Mouse (Mus musculus): ENCODE measurements around the gene Lmbrd1. TPM values are rescaled to one million over a fixed set of nuclear protein-coding genes. Genes with fewer than 3 reads are reported as not detected.

Gene Lmbrd1
- polyA plus RNA-seq, 1 experiment, result 26.6 TPM

GRCm38 (mm10) chr1:24716301-24716700, 37.9 kb downstream of the Lmbrd1 start:
- H3K27me3 ChIP-seq (ENCODE audit: control insufficient read depth, insufficient read depth, insufficient read length), result no peaks in the 10 kb centered on the region

GRCm38 (mm10) chr1:24719621-24720020, 41.2 kb downstream of the Lmbrd1 start:
- Histone ChIP-seq H3K27me3 (ENCODE audit: control insufficient read depth, insufficient read depth, insufficient read length) (no peaks in the 10 kb centered on the region), H3K4me3 (no peak overlapping the region), H3K4me2 (ENCODE audit: low read depth) (no peak overlapping the region), H3K36me3 (ENCODE audit: control insufficient read depth, insufficient read depth) (peaks cover 19% of the 10 kb centered on the region), H3K79me2 (ENCODE audit: control insufficient read depth, insufficient read depth) (no peaks in the 10 kb centered on the region), H3ac (ENCODE audit: control insufficient read depth, insufficient read length) (no peak overlapping the region)
- TF ChIP-seq CEBPB (IDR thresholded peaks at IDR 0.05; ENCODE audit: insufficient read depth, poor library complexity, severe bottlenecking) (no peak), TCF12 (IDR thresholded peaks at IDR 0.05; ENCODE audit: insufficient read depth, poor library complexity, severe bottlenecking) (no peak), E2F4 (IDR thresholded peaks at IDR 0.05; ENCODE audit: insufficient read depth) (no peak), SRF (IDR thresholded peaks at IDR 0.05; ENCODE audit: control insufficient read depth, insufficient read length, low read depth) (no peak), TCF3 (IDR thresholded peaks at IDR 0.05; ENCODE audit: insufficient read length, low read depth) (no peak), MAX (IDR thresholded peaks at IDR 0.05; ENCODE audit: low read depth) (no peak), POLR2AphosphoS2 (IDR thresholded peaks at IDR 0.05; ENCODE audit: insufficient read length, low read depth) (no peak), POLR2A (IDR thresholded peaks at IDR 0.05; ENCODE audit: insufficient read length, low read depth) (no peak), MYOG (IDR thresholded peaks at IDR 0.05; ENCODE audit: control insufficient read depth in 1 of 3, insufficient read depth in 1 of 3, insufficient read length in 2 of 3, low read depth in 2 of 3) (no peak), REST (IDR thresholded peaks at IDR 0.05; ENCODE audit: insufficient read depth, insufficient read length) (no peak), USF1 (IDR thresholded peaks at IDR 0.05; ENCODE audit: low read depth) (no peak), MYOD1 (IDR thresholded peaks at IDR 0.05; ENCODE audit: control insufficient read depth in 1 of 3, insufficient read length in 2 of 3, low read depth in 2 of 3) (no peak)

More at GRCm38 (mm10) chr1:24716301-24716700, 37.9 kb downstream of the Lmbrd1 start:
- no peak overlapping the region for H3K4me3 ChIP-seq
- H3K79me2 ChIP-seq (ENCODE audit: control insufficient read depth, insufficient read depth), result no peaks in the 10 kb centered on the region
- no peak for TF ChIP-seq POLR2A (IDR thresholded peaks at IDR 0.05; ENCODE audit: insufficient read length, low read depth)
- no peak for TF ChIP-seq MAX (IDR thresholded peaks at IDR 0.05; ENCODE audit: low read depth)
- TF ChIP-seq USF1 (IDR thresholded peaks at IDR 0.05; ENCODE audit: low read depth), result no peak
- no peak for TF ChIP-seq TCF12 (IDR thresholded peaks at IDR 0.05; ENCODE audit: insufficient read depth, poor library complexity, severe bottlenecking)
- TF ChIP-seq SRF (IDR thresholded peaks at IDR 0.05; ENCODE audit: control insufficient read depth, insufficient read length, low read depth), result no peak
- TF ChIP-seq REST (IDR thresholded peaks at IDR 0.05; ENCODE audit: insufficient read depth, insufficient read length), result no peak
- no peak for TF ChIP-seq MYOD1 (IDR thresholded peaks at IDR 0.05; ENCODE audit: control insufficient read depth in 1 of 3, insufficient read length in 2 of 3, low read depth in 2 of 3)
- no peak for TF ChIP-seq TCF3 (IDR thresholded peaks at IDR 0.05; ENCODE audit: insufficient read length, low read depth)
- no peak for TF ChIP-seq E2F4 (IDR thresholded peaks at IDR 0.05; ENCODE audit: insufficient read depth)
- TF ChIP-seq MYOG (IDR thresholded peaks at IDR 0.05; ENCODE audit: control insufficient read depth in 1 of 3, insufficient read depth in 1 of 3, insufficient read length in 2 of 3, low read depth in 2 of 3), result no peak
- H3K36me3 ChIP-seq (ENCODE audit: control insufficient read depth, insufficient read depth), result peaks cover 20% of the 10 kb centered on the region
- no peak overlapping the region for H3ac ChIP-seq (ENCODE audit: control insufficient read depth, insufficient read length)
- no peak overlapping the region for H3K4me2 ChIP-seq (ENCODE audit: low read depth)

DNA sequence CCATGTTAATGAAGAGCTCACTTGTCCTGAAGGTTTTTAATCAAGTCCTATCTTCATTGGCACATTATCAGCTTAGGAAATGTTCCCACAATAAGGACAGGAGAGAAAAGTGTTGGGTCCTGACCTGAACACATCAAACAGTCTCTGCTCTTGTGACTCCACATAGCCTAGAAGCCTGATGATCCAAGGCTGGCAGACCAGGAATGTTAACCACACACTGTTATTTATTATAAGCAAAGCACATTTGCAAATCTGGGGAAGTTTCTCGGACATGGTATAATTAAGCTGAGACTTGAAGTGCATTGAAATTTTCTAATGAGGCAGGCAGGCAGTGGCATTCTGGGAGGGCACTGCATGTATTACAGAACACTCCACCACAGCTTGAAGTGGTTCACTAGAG, 41.8 kb downstream of the Lmbrd1 start:
- H3K27me3 ChIP-seq (ENCODE audit: control insufficient read depth, insufficient read depth, insufficient read length), result no peaks in the 10 kb centered on the region
- peaks cover 13% of the 10 kb centered on the region for H3K36me3 ChIP-seq (ENCODE audit: control insufficient read depth, insufficient read depth)
- no peak for TF ChIP-seq POLR2A (IDR thresholded peaks at IDR 0.05; ENCODE audit: insufficient read length, low read depth)
- TF ChIP-seq CEBPB (IDR thresholded peaks at IDR 0.05; ENCODE audit: insufficient read depth, poor library complexity, severe bottlenecking), result no peak
- no peak for TF ChIP-seq MAX (IDR thresholded peaks at IDR 0.05; ENCODE audit: low read depth)
- no peak for TF ChIP-seq MYOG (IDR thresholded peaks at IDR 0.05; ENCODE audit: control insufficient read depth in 1 of 3, insufficient read depth in 1 of 3, insufficient read length in 2 of 3, low read depth in 2 of 3)
- no peak for TF ChIP-seq E2F4 (IDR thresholded peaks at IDR 0.05; ENCODE audit: insufficient read depth)
- no peak for TF ChIP-seq REST (IDR thresholded peaks at IDR 0.05; ENCODE audit: insufficient read depth, insufficient read length)
- H3K4me2 ChIP-seq (ENCODE audit: low read depth), result no peak overlapping the region
- H3K79me2 ChIP-seq (ENCODE audit: control insufficient read depth, insufficient read depth), result no peaks in the 10 kb centered on the region
- no peak overlapping the region for H3ac ChIP-seq (ENCODE audit: control insufficient read depth, insufficient read length)
- H3K4me3 ChIP-seq, result no peak overlapping the region

GRCm38 (mm10) chr1:24729784-24730183, 51.4 kb downstream of the Lmbrd1 start:
- TF ChIP-seq REST (IDR thresholded peaks at IDR 0.05; ENCODE audit: insufficient read depth, insufficient read length) (no peak), MYOG (IDR thresholded peaks at IDR 0.05; ENCODE audit: control insufficient read depth in 1 of 3, insufficient read depth in 1 of 3, insufficient read length in 2 of 3, low read depth in 2 of 3) (no peak), MAX (IDR thresholded peaks at IDR 0.05; ENCODE audit: low read depth) (no peak), E2F4 (IDR thresholded peaks at IDR 0.05; ENCODE audit: insufficient read depth) (no peak), CEBPB (IDR thresholded peaks at IDR 0.05; ENCODE audit: insufficient read depth, poor library complexity, severe bottlenecking) (no peak), USF1 (IDR thresholded peaks at IDR 0.05; ENCODE audit: low read depth) (no peak)
- H3K79me2 ChIP-seq (ENCODE audit: control insufficient read depth, insufficient read depth), result no peaks in the 10 kb centered on the region
- peaks cover 24% of the 10 kb centered on the region for H3K36me3 ChIP-seq (ENCODE audit: control insufficient read depth, insufficient read depth)
- H3ac ChIP-seq (ENCODE audit: control insufficient read depth, insufficient read length), result no peak overlapping the region
- H3K4me2 ChIP-seq (ENCODE audit: low read depth), result no peak overlapping the region
- no peaks in the 10 kb centered on the region for H3K27me3 ChIP-seq (ENCODE audit: control insufficient read depth, insufficient read depth, insufficient read length)
- H3K4me3 ChIP-seq, result no peak overlapping the region

- TF ChIP-seq CEBPB (IDR thresholded peaks at IDR 0.05; ENCODE audit: insufficient read depth, poor library complexity, severe bottlenecking) (no peak), TCF3 (IDR thresholded peaks at IDR 0.05; ENCODE audit: insufficient read length, low read depth) (no peak), TCF12 (IDR thresholded peaks at IDR 0.05; ENCODE audit: insufficient read depth, poor library complexity, severe bottlenecking) (no peak), POLR2AphosphoS2 (IDR thresholded peaks at IDR 0.05; ENCODE audit: insufficient read length, low read depth) (no peak), USF1 (IDR thresholded peaks at IDR 0.05; ENCODE audit: low read depth) (no peak), REST (IDR thresholded peaks at IDR 0.05; ENCODE audit: insufficient read depth, insufficient read length) (no peak), MYOG (IDR thresholded peaks at IDR 0.05; ENCODE audit: control insufficient read depth in 1 of 3, insufficient read depth in 1 of 3, insufficient read length in 2 of 3, low read depth in 2 of 3) (no peak), POLR2A (IDR thresholded peaks at IDR 0.05; ENCODE audit: insufficient read length, low read depth) (no peak), E2F4 (IDR thresholded peaks at IDR 0.05; ENCODE audit: insufficient read depth) (no peak), SRF (IDR thresholded peaks at IDR 0.05; ENCODE audit: control insufficient read depth, insufficient read length, low read depth) (no peak), MYOD1 (IDR thresholded peaks at IDR 0.05; ENCODE audit: control insufficient read depth in 1 of 3, insufficient read length in 2 of 3, low read depth in 2 of 3) (no peak), MAX (IDR thresholded peaks at IDR 0.05; ENCODE audit: low read depth) (no peak)
These were observed 53.9 kb downstream of the Lmbrd1 start for GRCm38 (mm10) chr1:24732286-24732685.

More at GRCm38 (mm10) chr1:24732286-24732685, 53.9 kb downstream of the Lmbrd1 start:
- no peaks in the 10 kb centered on the region for H3K27me3 ChIP-seq (ENCODE audit: control insufficient read depth, insufficient read depth, insufficient read length)
- no peaks in the 10 kb centered on the region for H3K79me2 ChIP-seq (ENCODE audit: control insufficient read depth, insufficient read depth)
- H3K36me3 ChIP-seq (ENCODE audit: control insufficient read depth, insufficient read depth), result peaks cover 31% of the 10 kb centered on the region
- no peak overlapping the region for H3K4me3 ChIP-seq
- H3ac ChIP-seq (ENCODE audit: control insufficient read depth, insufficient read length), result no peak overlapping the region
- H3K4me2 ChIP-seq (ENCODE audit: low read depth), result no peak overlapping the region

Data from myocyte (in vitro differentiated cells).